Mouse (Mus musculus): ENCODE results near the gene Angptl6. TPM values are rescaled to one million over a fixed set of nuclear protein-coding genes. Genes with fewer than 3 reads are reported as not detected.
A peak's percentile ranks its signal among the peaks of the same experiment; 100 is the strongest.

Angptl6 gene
- 1 to 10 TPM; 2.7 to 3.2 TPM for total RNA-seq (2021)
- long read RNA-seq, experiment 1, partial matches to known transcripts, result 3 of 8 reads
- long read RNA-seq, experiment 1, other reads (novel, unspliced or antisense), result 5 of 8 reads
- long read RNA-seq, experiment 2, partial matches to known transcripts, result 1 of 4 reads
- long read RNA-seq, experiment 2, other reads (novel, unspliced or antisense), result 3 of 4 reads

GRCm38 (mm10) chr9:20879097-20879792 is at the start of gene Angptl6:
Angptl6 (minus strand) TSS chr9:20879727.
- DNase-seq (ENCODE audit: low spot score in 2 of 2), result no peak

- no peak for DNase-seq (ENCODE audit: low spot score in 2 of 2)
Measured at GRCm38 (mm10) chr9:20923258-20923657, 43.7 kb upstream of the Angptl6 start.

GRCm38 (mm10) chr9:20916160-20916559 is 36.6 kb upstream of the Angptl6 start:
- no peak for DNase-seq (ENCODE audit: low spot score in 2 of 2)

GRCm38 (mm10) chr9:20909948-20910347 is 30.4 kb upstream of the Angptl6 start:
- DNase-seq (ENCODE audit: low spot score in 2 of 2), result no peak

GRCm38 (mm10) chr9:20902174-20902491 is 22.6 kb upstream of the Angptl6 start:
- no peak for DNase-seq (ENCODE audit: low spot score in 2 of 2)

- DNase-seq (ENCODE audit: low spot score in 2 of 2), result no peak
Measured at GRCm38 (mm10) chr9:20901466-20902173, 22.1 kb upstream of the Angptl6 start.

- peak; percentile 76 to 81 for DNase-seq (ENCODE audit: low spot score in 2 of 2)
Measured at GRCm38 (mm10) chr9:20898511-20899073, 19.1 kb upstream of the Angptl6 start, which contains the start of gene Eif3g. Eif3g (minus strand) TSS chr9:20898623.

GRCm38 (mm10) chr9:20897736-20898510 is 18.4 kb upstream of the Angptl6 start:
- DNase-seq (ENCODE audit: low spot score in 2 of 2), result no peak

- no peak for DNase-seq (ENCODE audit: low spot score in 2 of 2)
Measured at GRCm38 (mm10) chr9:20895382-20895781, 15.9 kb upstream of the Angptl6 start.

- no peak for DNase-seq (ENCODE audit: low spot score in 2 of 2)
Measured at GRCm38 (mm10) chr9:20894629-20895028, 15.1 kb upstream of the Angptl6 start.

- DNase-seq (ENCODE audit: low spot score in 2 of 2), result no peak
Measured at GRCm38 (mm10) chr9:20893590-20894343, 14.2 kb upstream of the Angptl6 start.

- DNase-seq (ENCODE audit: low spot score in 2 of 2), result no peak
Measured at GRCm38 (mm10) chr9:20893069-20893468, 13.5 kb upstream of the Angptl6 start.

- DNase-seq (ENCODE audit: low spot score in 2 of 2), result no peak
Measured at GRCm38 (mm10) chr9:20892104-20892653, 12.7 kb upstream of the Angptl6 start.

GRCm38 (mm10) chr9:20891339-20892103 is 12.0 kb upstream of the Angptl6 start:
- no peak for DNase-seq (ENCODE audit: low spot score in 2 of 2)

- DNase-seq (ENCODE audit: low spot score in 2 of 2), result no peak
Measured at GRCm38 (mm10) chr9:20890411-20890810, 10.9 kb upstream of the Angptl6 start.

GRCm38 (mm10) chr9:20889185-20890141 is 9.9 kb upstream of the Angptl6 start:
- no peak for DNase-seq (ENCODE audit: low spot score in 2 of 2)

GRCm38 (mm10) chr9:20888386-20888765 is 8.8 kb upstream of the Angptl6 start:
- no peak for DNase-seq (ENCODE audit: low spot score in 2 of 2)

- DNase-seq (ENCODE audit: low spot score in 2 of 2), result peak; percentile 71 to 84
Measured at GRCm38 (mm10) chr9:20887704-20888385, 8.3 kb upstream of the Angptl6 start, which contains the start of gene Ppan. Ppan (plus strand) TSS chr9:20888175.
